Mouse (Mus musculus) heart, adult 9 months (tissue): Measurements from ENCODE around the gene Vasp.
"Not testable (repeated sequence)": the region's sequence is repeated elsewhere in the genome, so short reads cannot be mapped to it uniquely, and the experiment has no call there.

Source experiments
- DNase-seq, 2 experiments: peaks; one replicate each; pipeline ENCODE4 v3.0.0; 2022; ENCODE audit warnings: low spot score in 2 of 2

Vasp gene

DNA sequence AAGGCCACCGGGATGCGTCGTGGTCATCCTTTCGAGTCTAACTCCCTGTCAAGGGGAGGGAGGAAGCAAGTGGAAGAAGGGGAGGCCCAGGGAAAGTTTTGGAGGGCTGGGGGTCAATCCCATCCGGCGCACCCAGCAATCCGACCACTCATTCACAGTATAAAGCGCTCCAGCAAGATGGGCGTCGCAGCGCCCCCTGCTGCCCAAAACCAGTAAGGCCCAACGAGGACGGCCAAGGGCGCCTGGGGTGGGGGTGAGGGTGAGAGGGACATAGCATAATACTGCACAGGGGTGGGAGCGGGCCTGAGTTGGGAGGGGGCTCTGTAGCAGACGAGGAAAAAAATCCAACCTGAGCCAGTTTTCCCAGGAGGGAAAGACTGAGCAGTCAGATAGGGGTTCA lies 32.2 kb upstream of the Vasp start:
- peak in 1 of 2 experiments; percentile 75 for DNase-seq

GRCm38 (mm10) chr7:19303046-19303305 lies 31.4 kb upstream of the Vasp start:
- DNase-seq, result no peak

DNA sequence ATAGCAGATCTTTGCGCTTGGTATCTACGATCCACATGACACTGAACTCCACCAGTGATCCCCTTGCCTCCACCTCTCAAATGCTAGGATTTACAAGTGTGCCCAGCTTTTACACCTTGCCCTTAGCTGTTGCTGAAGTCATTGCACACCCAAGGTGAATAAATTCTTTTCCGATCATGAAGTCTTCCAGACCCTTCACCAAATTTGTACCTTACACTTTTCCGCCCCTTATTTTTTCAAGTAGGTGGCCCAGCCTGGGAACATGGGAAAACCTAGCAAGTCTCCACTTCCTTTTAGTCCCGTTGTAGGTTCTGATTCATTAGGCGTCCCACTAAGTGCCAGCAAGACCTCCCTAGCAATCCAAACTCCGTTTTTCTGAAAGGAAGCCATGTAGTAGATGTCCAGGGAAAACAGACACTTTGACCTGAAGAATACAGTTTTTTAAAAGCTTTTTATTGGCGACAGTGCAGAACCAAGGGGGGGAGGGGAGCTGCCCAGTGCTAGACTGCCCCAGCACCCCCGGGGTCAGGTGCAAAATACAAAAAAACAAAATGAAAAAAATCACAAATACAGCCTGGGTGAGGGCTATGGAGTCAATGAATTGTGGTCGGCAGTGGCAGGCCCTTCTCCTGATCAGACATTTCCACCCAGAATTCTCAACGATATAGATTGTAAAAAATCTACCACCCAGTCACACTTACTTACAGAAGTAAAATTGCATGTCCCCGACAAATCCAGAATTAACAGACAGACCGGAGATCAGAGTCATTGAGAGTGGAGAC lies 30.8 kb upstream of the Vasp start:
- no peak for DNase-seq

- no peak for DNase-seq
These were observed 30.0 kb upstream of the Vasp start for GRCm38 (mm10) chr7:19301461-19302263.

- DNase-seq, result peak; percentile 62 to 80
These were observed 29.1 kb upstream of the Vasp start for GRCm38 (mm10) chr7:19300501-19301421.

- no peak for DNase-seq
These were observed 27.6 kb upstream of the Vasp start for GRCm38 (mm10) chr7:19299194-19299593.

- DNase-seq, result no peak
These were observed 26.2 kb upstream of the Vasp start for GRCm38 (mm10) chr7:19297794-19298193.

- no peak for DNase-seq
These were observed 25.4 kb upstream of the Vasp start for GRCm38 (mm10) chr7:19297034-19297433.

DNA sequence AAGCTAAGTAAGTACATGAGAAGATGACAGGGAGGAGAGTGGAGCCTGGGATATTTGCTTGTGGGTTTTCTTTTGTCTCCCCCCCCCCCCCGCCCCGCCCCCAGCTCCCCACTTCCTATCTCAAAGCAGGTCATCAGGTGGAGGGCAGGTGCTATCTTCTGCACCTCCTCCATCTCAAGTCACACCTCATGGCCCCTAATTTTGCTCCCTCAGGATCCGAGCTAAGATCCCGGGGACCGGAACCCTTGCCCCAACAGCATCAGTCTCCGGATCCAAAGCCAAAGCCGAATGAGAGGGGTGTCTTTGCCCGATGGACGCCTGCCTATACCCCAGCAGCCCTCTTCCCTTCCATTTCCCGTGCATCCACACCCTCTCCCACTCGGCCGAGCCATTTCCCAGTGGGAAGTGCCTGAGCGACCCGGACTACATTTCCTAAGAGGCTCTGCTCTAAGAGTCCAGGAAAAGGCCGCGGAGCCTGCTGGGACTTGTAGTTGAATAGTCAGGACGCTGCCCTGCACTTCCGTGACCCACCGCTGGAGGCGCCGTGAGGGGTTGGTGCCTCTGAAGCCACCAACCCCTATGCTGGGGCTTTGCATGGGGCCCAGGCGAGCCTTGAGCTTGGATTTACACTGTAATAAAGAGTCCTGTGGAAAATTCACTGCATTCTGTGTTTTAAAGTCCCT lies 24.0 kb upstream of the Vasp start:
- peak; percentile 94 to 95 for DNase-seq

- DNase-seq, result peak in 1 of 2 experiments; percentile 63
These were observed 19.5 kb upstream of the Vasp start for GRCm38 (mm10) chr7:19290969-19291596.

- DNase-seq, result no peak
These were observed 13.1 kb upstream of the Vasp start for GRCm38 (mm10) chr7:19284763-19285162.

DNA sequence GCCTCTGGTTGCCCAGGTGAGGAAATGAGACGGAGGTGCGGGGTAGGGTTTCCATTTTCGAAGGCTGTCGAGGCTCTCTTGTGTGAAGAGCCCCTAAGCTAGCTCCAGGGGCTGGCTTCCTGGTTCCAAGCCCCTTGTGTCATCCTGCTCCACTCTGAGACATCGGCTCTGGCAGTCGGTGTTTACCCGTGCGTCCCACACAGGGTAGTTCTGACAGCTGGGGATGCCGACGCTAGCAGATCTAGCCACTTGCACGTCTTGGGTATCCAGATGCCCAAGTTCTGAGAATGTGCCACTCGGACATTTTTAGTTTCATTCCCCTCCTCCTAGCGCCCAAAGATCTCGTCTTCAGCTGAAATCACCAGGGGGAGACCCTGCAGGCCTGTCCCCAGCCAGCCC lies 11.8 kb upstream of the Vasp start:
- DNase-seq, result no peak

DNA sequence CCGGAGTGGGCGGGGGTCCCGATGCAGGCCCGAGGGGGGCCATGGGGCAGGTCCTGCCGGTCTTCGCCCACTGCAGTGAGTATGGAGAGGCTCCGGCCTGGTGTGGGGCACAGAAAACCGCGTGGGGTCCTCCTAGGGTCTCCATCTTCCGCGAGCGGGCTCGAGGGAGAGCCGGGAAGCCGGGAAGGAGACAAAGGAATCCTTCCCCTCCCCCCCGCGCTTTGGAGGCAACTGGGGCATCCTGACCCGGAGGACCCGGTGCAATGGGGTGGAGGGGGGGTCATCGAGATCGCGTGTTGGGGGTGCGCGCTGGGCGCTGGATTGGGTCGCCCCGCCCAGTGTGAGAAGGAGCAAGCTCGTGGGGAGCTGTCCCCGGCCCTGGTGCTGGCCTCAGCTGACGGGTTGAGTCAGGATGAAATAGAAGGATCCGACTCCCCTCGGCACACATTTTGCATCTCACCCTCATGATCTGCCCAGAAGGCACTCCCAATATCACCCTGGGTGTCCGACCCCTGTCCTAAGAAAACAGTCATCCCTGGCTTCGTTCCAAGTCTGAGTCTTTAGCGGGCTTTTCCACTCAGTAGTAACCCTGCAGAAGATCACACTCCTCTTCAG lies 11.3 kb upstream of the Vasp start:
- no peak for DNase-seq

DNA sequence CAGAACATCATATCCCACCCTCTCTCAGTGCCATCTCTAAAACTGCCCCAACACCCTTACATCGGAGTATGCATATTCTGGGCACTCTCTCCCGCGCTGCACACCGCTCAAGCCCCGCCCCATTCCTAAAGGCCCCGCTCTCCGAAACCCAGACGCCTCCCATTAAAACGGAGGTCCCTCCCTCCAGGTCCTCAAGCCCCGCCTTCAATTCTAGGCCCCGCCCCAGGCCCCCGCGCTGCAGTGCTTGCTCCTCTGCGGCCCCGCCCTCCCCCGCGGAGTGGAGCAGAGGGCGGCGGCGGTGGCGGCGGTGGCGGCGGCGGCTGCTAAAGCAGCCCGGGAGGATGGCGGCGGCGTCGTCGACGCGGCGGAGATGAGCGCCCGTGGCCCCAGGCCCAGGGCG lies 10.8 kb upstream of the Vasp start, which contains the start of gene Rtn2:
Gene Rtn2, plus strand, starts transcription at position 240 of the 400 bp plus-strand sequence.
- DNase-seq, result peak in 1 of 2 experiments; percentile 48

GRCm38 (mm10) chr7:19281680-19282304 lies 10.2 kb upstream of the Vasp start:
- DNase-seq, result not testable (repeated sequence)

DNA sequence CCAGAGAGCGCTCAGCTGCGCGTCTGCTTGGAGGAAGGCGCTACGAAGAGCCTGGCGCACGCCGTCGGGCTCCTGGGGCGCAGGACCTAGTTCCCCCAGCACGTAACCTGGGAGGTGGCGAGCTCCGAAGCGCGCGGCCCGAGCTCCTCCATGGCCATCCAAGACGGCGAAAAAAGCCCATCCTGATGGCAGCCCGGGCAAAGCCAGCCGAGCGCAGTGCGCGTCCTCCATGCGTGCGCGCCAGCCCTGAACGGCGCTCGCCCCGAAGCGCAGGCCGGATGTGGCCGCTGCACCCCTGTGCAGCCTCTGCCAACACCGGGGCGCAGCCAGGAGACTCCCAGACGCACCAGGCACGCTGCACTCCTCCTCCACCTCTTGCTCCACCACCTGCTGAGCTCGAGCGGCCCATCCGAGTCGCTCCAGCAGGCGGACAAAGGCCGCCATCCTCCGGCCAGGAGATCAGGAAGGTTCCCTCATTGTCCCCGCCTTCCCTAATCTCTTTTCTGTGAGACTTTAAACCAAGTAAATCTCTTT lies 8.0 kb upstream of the Vasp start, which contains the start of gene Ppm1n:
Gene Ppm1n, minus strand, starts transcription at position 484 of the 534 bp plus-strand sequence.
- no peak for DNase-seq

DNA sequence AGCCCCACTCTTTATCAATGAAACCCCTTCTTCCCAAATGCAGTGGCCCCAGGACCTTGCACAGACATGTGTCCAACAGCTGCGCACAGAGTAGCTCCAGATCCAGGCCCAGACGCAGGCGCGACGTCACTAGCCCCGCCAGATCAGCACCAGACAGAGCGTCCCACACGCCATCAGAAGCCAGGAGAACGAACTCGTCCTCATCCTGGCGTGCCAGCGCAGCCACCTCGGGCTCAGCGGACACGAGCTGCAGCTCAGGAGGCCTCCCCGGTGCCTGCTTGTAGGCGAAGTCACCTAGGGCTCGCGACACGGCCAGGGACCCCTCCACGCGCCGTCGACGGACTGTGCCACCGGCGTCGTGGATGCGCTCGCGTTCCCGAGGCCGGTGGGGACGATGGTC lies 7.4 kb upstream of the Vasp start:
- no peak for DNase-seq

- no peak for DNase-seq
These were observed 4.6 kb upstream of the Vasp start for GRCm38 (mm10) chr7:19276253-19276652.

DNA sequence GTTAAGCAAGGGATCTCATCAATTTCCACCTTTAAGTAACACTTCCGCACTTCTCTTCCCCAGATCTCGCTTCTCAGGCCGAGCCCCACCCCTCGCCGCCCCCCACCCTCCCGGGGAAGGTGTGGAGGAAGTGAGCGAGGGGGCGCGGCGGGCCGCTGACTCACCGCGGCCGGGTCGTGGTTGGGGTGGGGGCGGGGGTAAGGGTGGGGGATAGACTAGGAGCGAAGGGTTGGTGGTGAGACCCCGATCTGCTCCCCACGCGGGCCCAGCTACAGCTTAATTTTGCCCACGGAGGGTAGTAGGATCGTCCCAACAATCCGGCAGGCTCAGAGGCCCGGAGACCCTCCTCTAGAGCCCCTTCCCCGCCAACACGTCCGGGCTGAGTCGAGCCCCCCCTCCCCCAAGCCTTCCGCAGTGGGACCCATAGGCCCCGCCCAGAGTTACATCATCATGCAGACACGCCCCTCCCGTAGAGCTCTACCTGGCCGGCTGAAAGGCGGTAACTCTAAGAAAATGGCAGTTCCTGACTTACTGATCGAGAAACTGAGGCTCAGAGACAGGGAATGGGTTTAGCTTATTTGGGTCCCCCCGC lies 652 bp upstream of the Vasp start:
- peak; percentile 63 to 71 for DNase-seq
